Mouse (Mus musculus) testis, adult 2 months (tissue): ENCODE data around the gene Fbxl13.

ENCODE experiments used
- CTCF ChIP-seq: fragments of 200-500 bp; IDR thresholded peaks from 2 replicates; pipeline ENCODE4 v1.5.1; 2012; ENCODE audit warnings: low read depth, mild to moderate bottlenecking, inconsistent platforms, low read length, moderate library complexity; ENCODE audit not compliant: control insufficient read depth, insufficient read depth, insufficient replicate concordance
- POLR2A ChIP-seq: fragments of 200-500 bp; IDR thresholded peaks from 2 replicates; pipeline ENCODE4 v1.6.1; 2012; ENCODE audit warnings: low read depth, mild to moderate bottlenecking, inconsistent platforms, low read length, moderate library complexity; ENCODE audit not compliant: control insufficient read depth

- TF ChIP-seq CTCF (no peak), POLR2A (no peak)
Measured at GRCm38 (mm10) chr5:21500941-21501340, 144.5 kb downstream of the Fbxl13 start.
